Mouse (Mus musculus): ENCODE measurements at regions not wholly inside any gene's neighbourhood (a gene's known extent, or its start where the extent isn't known, plus 50 kb on each side); places are given as distances from the start of the nearest gene placed in this dataset.
A peak's percentile ranks its signal among the peaks of the same experiment; 100 is the strongest.

GRCm38 (mm10) chr3:136439350-136439749, 113.5 kb upstream of the Bank1 start:
- Histone ChIP-seq H3K9me3 (ENCODE audit: control insufficient read depth, low read length) (no peaks in the 10 kb centered on the region), H3K4me3 (ENCODE audit: insufficient read depth in 1 of 2, low read depth in 2 of 2, low read length in 2 of 2) (no peak overlapping the region), H3K4me1 (replicated peaks; ENCODE audit: control insufficient read depth in 2 of 2, insufficient read depth in 2 of 2, low read length in 1 of 2) (no peaks in the 10 kb centered on the region), H3K9ac (replicated peaks) (no peak overlapping the region), H3K27ac (no peak overlapping the region), H3K27me3 (ENCODE audit: control insufficient read depth, insufficient read depth, low read length) (no peaks in the 10 kb centered on the region), H3K36me3 (replicated peaks; ENCODE audit: control insufficient read depth, insufficient read depth, low read depth) (no peaks in the 10 kb centered on the region), H3K4me2 (ENCODE audit: low read depth) (no peak overlapping the region)
- ATAC-seq (ENCODE audit: insufficient read depth) (no peak), DNase-seq (ENCODE audit: low read depth in 3 of 3, low spot score in 3 of 3) (no peak)
- WGBS (ENCODE audit: insufficient replicate concordance) = 60% methylated on average over 5 of the region's 5 CpGs
- TF ChIP-seq CTCF (IDR thresholded peaks at IDR 0.05; ENCODE audit: low read depth) (no peak), EP300 (IDR thresholded peaks at IDR 0.05; ENCODE audit: low read depth) (no peak)

- no peak for TF ChIP-seq EP300 (IDR thresholded peaks at IDR 0.05; ENCODE audit: low read depth)
- no peak for TF ChIP-seq CTCF (IDR thresholded peaks at IDR 0.05; ENCODE audit: low read depth)
- H3K36me3 ChIP-seq (replicated peaks; ENCODE audit: control insufficient read depth, insufficient read depth, low read depth) = no peaks in the 10 kb centered on the region
Measured at GRCm38 (mm10) chr3:136434407-136434806, 108.5 kb upstream of the Bank1 start.

GRCm38 (mm10) chr3:136432072-136432471, 106.2 kb upstream of the Bank1 start:
- no peaks in the 10 kb centered on the region for H3K4me1 ChIP-seq (replicated peaks; ENCODE audit: control insufficient read depth in 2 of 2, insufficient read depth in 2 of 2, low read length in 1 of 2)
- no peak overlapping the region for H3K27ac ChIP-seq
- 73% methylated on average over 3 of the region's 3 CpGs for WGBS (ENCODE audit: insufficient replicate concordance)
- no peaks in the 10 kb centered on the region for H3K9me3 ChIP-seq (ENCODE audit: control insufficient read depth, low read length)
- no peak overlapping the region for H3K4me3 ChIP-seq (ENCODE audit: insufficient read depth in 1 of 2, low read depth in 2 of 2, low read length in 2 of 2)
- no peak for DNase-seq (ENCODE audit: low read depth in 3 of 3, low spot score in 3 of 3)
- TF ChIP-seq CTCF (IDR thresholded peaks at IDR 0.05; ENCODE audit: low read depth) (no peak), EP300 (IDR thresholded peaks at IDR 0.05; ENCODE audit: low read depth) (no peak)
- H3K36me3 ChIP-seq (replicated peaks; ENCODE audit: control insufficient read depth, insufficient read depth, low read depth) = no peaks in the 10 kb centered on the region
- no peaks in the 10 kb centered on the region for H3K27me3 ChIP-seq (ENCODE audit: control insufficient read depth, insufficient read depth, low read length)
- no peak overlapping the region for H3K4me2 ChIP-seq (ENCODE audit: low read depth)
- H3K9ac ChIP-seq (replicated peaks) = no peak overlapping the region
- ATAC-seq (ENCODE audit: insufficient read depth) = no peak

More at GRCm38 (mm10) chr3:136434407-136434806, 108.5 kb upstream of the Bank1 start:
- Histone ChIP-seq H3K4me3 (ENCODE audit: insufficient read depth in 1 of 2, low read depth in 2 of 2, low read length in 2 of 2) (no peak overlapping the region), H3K27ac (no peak overlapping the region), H3K27me3 (ENCODE audit: control insufficient read depth, insufficient read depth, low read length) (no peaks in the 10 kb centered on the region), H3K4me1 (replicated peaks; ENCODE audit: control insufficient read depth in 2 of 2, insufficient read depth in 2 of 2, low read length in 1 of 2) (no peaks in the 10 kb centered on the region), H3K4me2 (ENCODE audit: low read depth) (no peak overlapping the region), H3K9me3 (ENCODE audit: control insufficient read depth, low read length) (no peaks in the 10 kb centered on the region), H3K9ac (replicated peaks) (no peak overlapping the region)
- ATAC-seq (ENCODE audit: insufficient read depth) = no peak
- DNase-seq (ENCODE audit: low read depth in 3 of 3, low spot score in 3 of 3) = no peak
- 37% methylated on average over 5 of the region's 5 CpGs for WGBS (ENCODE audit: insufficient replicate concordance)

- ATAC-seq (ENCODE audit: insufficient read depth) (no peak), DNase-seq (ENCODE audit: low read depth in 3 of 3, low spot score in 3 of 3) (no peak)
- H3K4me2 ChIP-seq (ENCODE audit: low read depth) = no peak overlapping the region
- no peaks in the 10 kb centered on the region for H3K27me3 ChIP-seq (ENCODE audit: control insufficient read depth, insufficient read depth, low read length)
- no peak overlapping the region for H3K9ac ChIP-seq (replicated peaks)
- no peak overlapping the region for H3K4me3 ChIP-seq (ENCODE audit: insufficient read depth in 1 of 2, low read depth in 2 of 2, low read length in 2 of 2)
- H3K4me1 ChIP-seq (replicated peaks; ENCODE audit: control insufficient read depth in 2 of 2, insufficient read depth in 2 of 2, low read length in 1 of 2) = no peaks in the 10 kb centered on the region
- TF ChIP-seq EP300 (IDR thresholded peaks at IDR 0.05; ENCODE audit: low read depth) (no peak), CTCF (IDR thresholded peaks at IDR 0.05; ENCODE audit: low read depth) (no peak)
- 45% methylated on average over 2 of the region's 2 CpGs for WGBS (ENCODE audit: insufficient replicate concordance)
- no peaks in the 10 kb centered on the region for H3K36me3 ChIP-seq (replicated peaks; ENCODE audit: control insufficient read depth, insufficient read depth, low read depth)
- no peaks in the 10 kb centered on the region for H3K9me3 ChIP-seq (ENCODE audit: control insufficient read depth, low read length)
- no peak overlapping the region for H3K27ac ChIP-seq
Measured at GRCm38 (mm10) chr3:136427427-136427826, 101.6 kb upstream of the Bank1 start.

- ATAC-seq (ENCODE audit: insufficient read depth) (0 out of 2 replicates have a peak, but pooled peaks have one; percentile 43), DNase-seq (ENCODE audit: low read depth in 3 of 3, low spot score in 3 of 3) (no peak)
- no peaks in the 10 kb centered on the region for H3K36me3 ChIP-seq (replicated peaks; ENCODE audit: control insufficient read depth, insufficient read depth, low read depth)
- 18% methylated on average over 8 of the region's 8 CpGs for WGBS (ENCODE audit: insufficient replicate concordance)
- no peaks in the 10 kb centered on the region for H3K9me3 ChIP-seq (ENCODE audit: control insufficient read depth, low read length)
- H3K4me3 ChIP-seq (ENCODE audit: insufficient read depth in 1 of 2, low read depth in 2 of 2, low read length in 2 of 2) = no peak overlapping the region
- no peaks in the 10 kb centered on the region for H3K4me1 ChIP-seq (replicated peaks; ENCODE audit: control insufficient read depth in 2 of 2, insufficient read depth in 2 of 2, low read length in 1 of 2)
- H3K27me3 ChIP-seq (ENCODE audit: control insufficient read depth, insufficient read depth, low read length) = no peaks in the 10 kb centered on the region
- H3K27ac ChIP-seq = no peak overlapping the region
- TF ChIP-seq CTCF (IDR thresholded peaks at IDR 0.05; ENCODE audit: low read depth) (no peak), EP300 (IDR thresholded peaks at IDR 0.05; ENCODE audit: low read depth) (no peak)
- no peak overlapping the region for H3K9ac ChIP-seq (replicated peaks)
- no peak overlapping the region for H3K4me2 ChIP-seq (ENCODE audit: low read depth)
Measured at GRCm38 (mm10) chr3:136426539-136427194, 100.8 kb upstream of the Bank1 start.
